Mouse (Mus musculus) layer of hippocampus, adult 11-12 months (tissue): ENCODE data around the gene Ddah1.
"Not testable (repeated sequence)": the region's sequence is repeated elsewhere in the genome, so short reads cannot be mapped to it uniquely, and the experiment has no call there.

Experiments used
- DNase-seq: peaks from one replicate; pipeline ENCODE4 v3.0.0; 2022; ENCODE audit warnings: low spot score

The Ddah1 gene

GRCm38 (mm10) chr3:145906582-145906981, 148.1 kb downstream of the Ddah1 start:
- DNase-seq = no peak

- no peak for DNase-seq
These were observed 154.0 kb downstream of the Ddah1 start for GRCm38 (mm10) chr3:145912512-145912911.

- DNase-seq = no peak
These were observed 154.8 kb downstream of the Ddah1 start for GRCm38 (mm10) chr3:145913263-145913662.

GRCm38 (mm10) chr3:145913942-145914341, 155.5 kb downstream of the Ddah1 start:
- DNase-seq = not testable (repeated sequence)

GRCm38 (mm10) chr3:145916374-145916773, 157.9 kb downstream of the Ddah1 start:
- no peak for DNase-seq

GRCm38 (mm10) chr3:145916826-145917225, 158.4 kb downstream of the Ddah1 start:
- no peak for DNase-seq

- no peak for DNase-seq
These were observed 163.8 kb downstream of the Ddah1 start, which contains the start of gene Bcl10 for GRCm38 (mm10) chr3:145922019-145922854. Bcl10 (plus strand) TSS chr3:145922804.

- DNase-seq = no peak
These were observed 164.5 kb downstream of the Ddah1 start for GRCm38 (mm10) chr3:145922971-145923370.

GRCm38 (mm10) chr3:145923874-145924577, 165.6 kb downstream of the Ddah1 start:
- peak; percentile 99 for DNase-seq

GRCm38 (mm10) chr3:145924649-145925337, 166.3 kb downstream of the Ddah1 start:
- peak; percentile 63 for DNase-seq

- DNase-seq = no peak
These were observed 167.0 kb downstream of the Ddah1 start for GRCm38 (mm10) chr3:145925506-145925905.

GRCm38 (mm10) chr3:145929525-145930400, 171.3 kb downstream of the Ddah1 start:
- DNase-seq = no peak

GRCm38 (mm10) chr3:145933845-145934244, 175.4 kb downstream of the Ddah1 start:
- DNase-seq = no peak

- peak; percentile 90 for DNase-seq
These were observed 179.3 kb downstream of the Ddah1 start, which contains the start of gene 2410004B18Rik for GRCm38 (mm10) chr3:145937505-145938404. 2410004B18Rik (plus strand) TSS chr3:145938014.

- DNase-seq = no peak
These were observed 180.2 kb downstream of the Ddah1 start for GRCm38 (mm10) chr3:145938405-145939349.

- DNase-seq = no peak
These were observed 180.9 kb downstream of the Ddah1 start for GRCm38 (mm10) chr3:145939402-145939801.

GRCm38 (mm10) chr3:145939971-145940370, 181.5 kb downstream of the Ddah1 start:
- DNase-seq = no peak

GRCm38 (mm10) chr3:145941971-145942370, 183.5 kb downstream of the Ddah1 start:
- peak; percentile 72 for DNase-seq
